Mouse (Mus musculus) stomach, postnatal 0 days (tissue): Measurements from ENCODE around the gene Dcun1d5. TPM values are rescaled to one million over a fixed set of nuclear protein-coding genes. Genes with fewer than 3 reads are reported as not detected.
A peak's percentile ranks its signal among the peaks of the same experiment; 100 is the strongest.
"Not testable (repeated sequence)": the region's sequence is repeated elsewhere in the genome, so short reads cannot be mapped to it uniquely, and the experiment has no call there.

Experiments
- ATAC-seq: fragments of 200-750 bp; cut with Nextera tagmentation; 2 replicates; pipeline ENCODE4 v1.8.0; 2017; ENCODE audit not compliant: low FRiP score, low TSS enrichment
- DNase-seq: peaks from one replicate; pipeline ENCODE4 v3.0.0-alpha.2; 2016; ENCODE audit warnings: low spot score
- H3K27ac ChIP-seq: fragments of 300-500 bp; sonication (generic); replicated peaks from 2 replicates; pipeline ENCODE4 v1.5.1; 2014; ENCODE audit warnings: mild to moderate bottlenecking, control low read depth
- H3K27me3 ChIP-seq: fragments of 300-500 bp; sonication (generic); 2 replicates; pipeline ENCODE4 v1.6.1; 2014; ENCODE audit warnings: low read length; ENCODE audit not compliant: control insufficient read depth, insufficient read depth
- H3K36me3 ChIP-seq: fragments of 300-500 bp; sonication (generic); 2 replicates; pipeline ENCODE4 v1.6.1; 2014; ENCODE audit warnings: low read length, mixed read lengths; ENCODE audit not compliant: control insufficient read depth, insufficient read depth
- H3K4me1 ChIP-seq: fragments of 300-500 bp; sonication (generic); replicated peaks from 2 replicates; pipeline ENCODE4 v1.6.1; 2014; ENCODE audit warnings: antibody characterized with exemption; ENCODE audit not compliant: control insufficient read depth, insufficient read depth
- H3K4me2 ChIP-seq: fragments of 300-500 bp; sonication (generic); replicated peaks from 2 replicates; pipeline ENCODE4 v1.6.1; 2014; ENCODE audit warnings: low read depth, mild to moderate bottlenecking, control low read depth, moderate library complexity
- H3K4me3 ChIP-seq: fragments of 300-500 bp; sonication (generic); 2 replicates; pipeline ENCODE4 v1.5.1; 2014; ENCODE audit warnings: low read depth, low read length, control low read depth
- H3K9ac ChIP-seq: fragments of 300-500 bp; sonication (generic); 2 replicates; pipeline ENCODE4 v1.6.1; 2014; ENCODE audit warnings: mild to moderate bottlenecking, low read length, control low read depth, mixed read lengths
- H3K9me3 ChIP-seq: fragments of 300-500 bp; sonication (generic); 2 replicates; pipeline ENCODE4 v1.6.1; 2016; ENCODE audit warnings: low read length; ENCODE audit not compliant: control insufficient read depth
- CTCF ChIP-seq: IDR thresholded peaks from 2 replicates; pipeline ENCODE4 v1.5.1; 2016; ENCODE audit warnings: antibody characterized with exemption, low read depth, mild to moderate bottlenecking, moderate library complexity
- EP300 ChIP-seq: optimal IDR thresholded peaks from 2 replicates; pipeline ENCODE3; 2016; ENCODE audit warnings: antibody characterized with exemption
- WGBS: fragments of 180-500 bp; shearing (Covaris S2); extraction: QIAGEN DNeasy Blood & Tissue Kit; methylation state at CpG from one replicate; pipeline ENCODE4 v1.1.7; 2014; 5-methylcytosine and 5-hydroxymethylcytosine counted together
- polyA plus RNA-seq: library from polyadenylated mRNA; unstranded; fragments of >200 nt; fragmentation: Nextera tagmentation; extraction: Ambion mirVana; gene quantifications from 2 replicates; pipeline ENCODE4 v1.2.1, GENCODE M21; 2015

Dcun1d5 gene
- polyA plus RNA-seq, 1 experiment from 2014 or later: 84.0 TPM

- H3K4me2 ChIP-seq: no peak overlapping the region
- no peaks in the 10 kb centered on the region for H3K9me3 ChIP-seq
- no peaks in the 10 kb centered on the region for H3K36me3 ChIP-seq
- 90% methylated on average over 1 of the region's 1 CpGs for WGBS
- no peak for DNase-seq
- H3K27ac ChIP-seq: no peak overlapping the region
- H3K4me3 ChIP-seq: no peak overlapping the region
- no peak overlapping the region for H3K9ac ChIP-seq
- no peak for ATAC-seq
- no peaks in the 10 kb centered on the region for H3K4me1 ChIP-seq
- no peak for TF ChIP-seq CTCF
- TF ChIP-seq EP300: no peak
- no peaks in the 10 kb centered on the region for H3K27me3 ChIP-seq
Observed at GRCm38 (mm10) chr9:7173756-7174155, 10.6 kb upstream of the Dcun1d5 start.

DNA sequence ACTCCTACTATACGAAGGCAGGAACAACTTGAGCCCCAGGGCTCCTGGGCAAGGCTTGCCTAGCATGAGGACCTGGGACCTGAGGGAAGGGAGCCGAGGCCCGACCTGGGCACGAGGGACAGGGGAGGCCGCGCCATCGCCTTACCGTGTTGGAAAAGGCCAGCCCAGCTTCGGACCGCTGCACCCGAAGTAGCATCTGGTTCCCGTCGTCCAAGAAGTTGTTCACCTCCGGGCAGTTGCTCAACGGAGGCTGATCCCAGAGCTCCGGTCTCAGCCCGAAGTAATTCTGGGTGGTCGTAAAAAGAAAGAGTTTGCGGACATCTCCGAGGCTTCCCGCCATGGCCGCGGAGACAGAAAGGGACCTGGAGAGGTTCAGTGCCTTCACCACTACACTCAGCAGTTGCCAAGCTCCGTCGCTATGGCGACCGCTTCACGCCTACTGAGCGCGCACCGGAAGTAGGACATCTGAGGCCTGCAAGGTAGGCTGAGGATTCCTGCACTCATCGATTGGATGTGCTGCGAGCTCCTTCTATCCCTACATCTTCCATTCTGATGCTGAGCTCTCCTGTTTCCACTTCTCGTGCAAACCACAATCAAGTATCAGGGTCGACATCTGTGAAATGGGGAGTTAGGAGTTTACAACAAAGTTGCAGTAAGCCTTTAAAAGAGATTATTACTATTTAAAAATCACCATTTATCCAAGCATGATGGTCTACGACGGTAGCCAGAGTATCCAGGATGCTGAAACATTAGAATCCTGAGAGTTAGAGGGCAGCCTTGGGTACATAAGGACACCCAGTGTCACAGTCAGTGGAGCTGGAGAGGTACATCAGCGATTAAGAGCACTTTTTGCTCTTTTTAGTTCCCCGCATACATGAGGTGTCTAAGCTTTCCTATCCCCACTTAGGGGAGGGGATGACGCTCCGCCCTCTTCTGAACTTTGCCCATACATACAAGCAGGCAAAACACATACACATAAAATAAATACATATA is 7.4 kb upstream of the Dcun1d5 start:
- no peaks in the 10 kb centered on the region for H3K9me3 ChIP-seq

DNA sequence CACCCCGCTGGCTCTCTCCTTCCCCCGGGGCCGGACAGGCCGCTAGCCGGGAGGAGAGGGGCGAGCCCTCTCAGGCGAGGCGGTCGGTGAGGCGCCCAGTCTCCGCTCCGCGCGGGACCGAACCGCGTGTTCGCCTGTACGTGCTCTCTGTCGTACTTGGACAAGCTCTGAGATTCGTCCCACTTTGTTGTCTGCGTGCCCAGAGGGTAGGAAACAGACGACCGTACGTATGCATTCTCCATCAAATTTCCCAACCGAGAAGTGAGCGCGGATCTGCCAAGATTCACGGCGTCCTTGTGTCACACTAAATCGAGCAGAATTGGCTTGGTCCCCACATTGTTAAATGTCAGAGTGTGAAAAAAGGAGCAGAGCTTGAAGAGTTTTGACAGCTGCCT is 574 bp downstream of the Dcun1d5 start:
- H3K27ac ChIP-seq: peak overlapping the region; percentile 95
- ATAC-seq (peak; percentile 74), DNase-seq (no peak)
- peak overlapping the region; percentile 87 for H3K9ac ChIP-seq
- peak overlapping the region; percentile 94 for H3K4me3 ChIP-seq
- WGBS: 0% methylated on average over 28 of the region's 31 CpGs
- no peaks in the 10 kb centered on the region for H3K4me1 ChIP-seq
- TF ChIP-seq CTCF (no peak), EP300 (no peak)
- H3K36me3 ChIP-seq: peaks cover 1% of the 10 kb centered on the region; the same call in 1 of the 2 replicates
- H3K27me3 ChIP-seq: no peaks in the 10 kb centered on the region
- no peaks in the 10 kb centered on the region for H3K9me3 ChIP-seq
- peak overlapping the region; percentile 75 for H3K4me2 ChIP-seq

More for the DNA sequence above, 7.4 kb upstream of the Dcun1d5 start:
- H3K27ac ChIP-seq: peak overlapping the region; percentile 56; the same call in 1 of the 2 replicates
- DNase-seq (peak; percentile 86), ATAC-seq (peak; percentile 98)
- no peaks in the 10 kb centered on the region for H3K36me3 ChIP-seq
- no peaks in the 10 kb centered on the region for H3K27me3 ChIP-seq
- TF ChIP-seq CTCF: no peak
- TF ChIP-seq EP300: no peak
- peak overlapping the region; percentile 53 for H3K4me3 ChIP-seq
- peak overlapping the region; percentile 67 for H3K9ac ChIP-seq
- WGBS: 11% methylated on average over 41 of the region's 41 CpGs
- H3K4me2 ChIP-seq: peak overlapping the region; percentile 87
- no peaks in the 10 kb centered on the region for H3K4me1 ChIP-seq

DNA sequence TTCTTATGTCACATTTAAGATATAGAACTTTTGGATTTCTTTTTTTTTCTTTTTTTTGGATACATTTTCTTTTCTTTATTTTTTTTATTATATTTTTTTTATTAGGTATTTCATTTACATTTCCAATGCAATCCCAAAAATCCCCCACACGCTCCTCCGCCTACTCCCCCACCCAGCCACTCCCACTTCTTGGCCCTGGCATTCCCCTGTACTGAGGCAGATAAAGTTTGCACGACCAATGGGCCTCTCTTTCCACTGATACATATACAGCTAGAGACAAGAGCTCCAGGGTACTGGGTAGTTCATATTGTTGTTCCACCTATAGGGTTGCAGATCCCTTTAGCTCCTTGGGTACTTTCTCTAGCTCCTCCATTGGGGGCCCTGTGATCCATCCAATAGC is 6.4 kb downstream of the Dcun1d5 start:
- H3K36me3 ChIP-seq, H3K4me3 ChIP-seq, H3K4me2 ChIP-seq, H3K27me3 ChIP-seq, H3K27ac ChIP-seq, DNase-seq, H3K4me1 ChIP-seq, H3K9me3 ChIP-seq, ATAC-seq, H3K9ac ChIP-seq: not testable (repeated sequence)
- 96% methylated on average over 3 of the region's 3 CpGs for WGBS

GRCm38 (mm10) chr9:7216240-7216639 is 31.9 kb downstream of the Dcun1d5 start:
- no peak for DNase-seq
- no peak for ATAC-seq
- Histone ChIP-seq H3K9ac (no peak overlapping the region), H3K4me2 (no peak overlapping the region), H3K4me1 (no peaks in the 10 kb centered on the region), H3K9me3 (no peaks in the 10 kb centered on the region), H3K27me3 (no peaks in the 10 kb centered on the region), H3K36me3 (no peaks in the 10 kb centered on the region), H3K4me3 (no peak overlapping the region), H3K27ac (no peak overlapping the region)
- peak; percentile 79 for TF ChIP-seq CTCF
- TF ChIP-seq EP300: no peak
- WGBS: 41% methylated on average over 2 of the region's 2 CpGs

DNA sequence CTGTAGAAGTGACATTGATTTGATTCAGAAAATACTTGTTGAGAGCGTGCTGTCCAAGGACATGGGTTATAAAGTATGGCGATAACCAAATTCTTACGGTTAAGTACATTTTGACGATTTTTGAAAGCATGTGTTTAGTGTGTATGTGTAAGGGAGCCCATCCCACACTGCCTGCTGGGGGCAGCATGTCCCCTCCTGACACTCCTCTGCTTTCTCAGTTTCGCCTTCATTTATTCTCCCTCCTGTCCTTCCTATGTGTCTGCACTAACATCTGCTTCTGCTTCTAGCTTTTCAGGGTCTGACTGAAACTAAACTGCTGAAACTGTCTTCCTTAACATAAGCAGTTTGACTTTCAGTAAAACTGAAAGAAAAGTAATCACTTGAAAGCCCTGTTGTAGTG is 36.7 kb downstream of the Dcun1d5 start:
- TF ChIP-seq EP300 (no peak), CTCF (peak; percentile 58)
- DNase-seq (no peak), ATAC-seq (no peak)
- Histone ChIP-seq H3K4me1 (no peaks in the 10 kb centered on the region), H3K9me3 (no peaks in the 10 kb centered on the region), H3K4me2 (no peak overlapping the region), H3K9ac (no peak overlapping the region), H3K27me3 (no peaks in the 10 kb centered on the region), H3K36me3 (no peaks in the 10 kb centered on the region), H3K27ac (no peak overlapping the region), H3K4me3 (no peak overlapping the region)
- 78% methylated on average over 5 of the region's 5 CpGs for WGBS
